Mouse (Mus musculus) embryonic facial prominence, embryonic 12.5 days (tissue): ENCODE results near the gene Taar2. TPM values are rescaled to one million over a fixed set of nuclear protein-coding genes. Genes with fewer than 3 reads are reported as not detected.

Source experiments
- ATAC-seq: fragments of 200-750 bp; cut with Nextera tagmentation; 2 replicates; pipeline ENCODE4 v1.8.0; 2017; ENCODE audit not compliant: insufficient number of reproducible peaks, insufficient read depth, low FRiP score, low TSS enrichment
- H3K27ac ChIP-seq: fragments of 300-500 bp; sonication (generic); 2 replicates; pipeline ENCODE4 v1.5.1; 2016; ENCODE audit warnings: mild to moderate bottlenecking
- H3K27me3 ChIP-seq: fragments of 300-500 bp; sonication (generic); 2 replicates; pipeline ENCODE4 v1.6.1; 2016; ENCODE audit warnings: mild to moderate bottlenecking, moderate library complexity
- H3K36me3 ChIP-seq: fragments of 300-500 bp; sonication (generic); 2 replicates; pipeline ENCODE4 v1.6.1; 2016; ENCODE audit warnings: mild to moderate bottlenecking
- H3K4me1 ChIP-seq: fragments of 300-500 bp; sonication (generic); 2 replicates; pipeline ENCODE4 v1.6.1; 2016
- H3K4me2 ChIP-seq: fragments of 300-500 bp; sonication (generic); replicated peaks from 2 replicates; pipeline ENCODE4 v1.6.1; 2016; ENCODE audit warnings: mild to moderate bottlenecking, moderate library complexity
- H3K4me3 ChIP-seq: fragments of 300-500 bp; sonication (generic); 2 replicates; pipeline ENCODE4 v1.5.1; 2016; ENCODE audit warnings: mild to moderate bottlenecking
- H3K9ac ChIP-seq: fragments of 300-500 bp; sonication (generic); 2 replicates; pipeline ENCODE4 v1.6.1; 2016; ENCODE audit warnings: mild to moderate bottlenecking, moderate library complexity
- H3K9me3 ChIP-seq: fragments of 300-500 bp; sonication (generic); 2 replicates; pipeline ENCODE4 v1.6.1; 2016; ENCODE audit warnings: mild to moderate bottlenecking, moderate library complexity
- WGBS: fragments of 180-500 bp; shearing (Covaris S2); methylation state at CpG from one replicate; pipeline ENCODE4 v1.1.7; 2016; 5-methylcytosine and 5-hydroxymethylcytosine counted together
- polyA plus RNA-seq: library from polyadenylated mRNA; unstranded; fragments of >200 nt; fragmentation: Nextera tagmentation; extraction: Ambion mirVana; gene quantifications from 2 replicates; pipeline ENCODE4 v1.2.1, GENCODE M21; 2016

Taar2 gene
- polyA plus RNA-seq, 1 experiment from 2014 or later = not detected

DNA sequence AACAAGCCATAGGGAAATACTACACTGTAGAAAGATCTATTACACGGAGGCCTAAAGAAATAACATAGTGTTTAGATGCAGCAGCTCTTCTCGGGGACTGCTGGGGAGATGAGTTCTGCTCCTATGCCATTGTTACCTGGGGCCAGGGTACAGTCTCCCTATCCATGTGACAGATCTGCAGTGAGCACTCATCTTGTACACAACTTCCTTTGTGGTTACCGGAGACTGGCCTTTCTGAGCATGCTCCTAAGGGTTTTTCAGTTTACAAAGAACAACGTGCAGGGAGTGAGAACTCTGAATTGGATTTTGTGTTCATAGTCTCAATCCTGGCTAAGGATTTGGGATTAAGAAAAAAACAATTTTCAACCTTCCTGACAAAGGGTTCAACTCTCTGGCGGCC, 48.0 kb downstream of the Taar2 start:
- H3K4me3 ChIP-seq = no peak overlapping the region
- no peaks in the 10 kb centered on the region for H3K4me1 ChIP-seq
- ATAC-seq = no peak
- no peaks in the 10 kb centered on the region for H3K27me3 ChIP-seq
- no peaks in the 10 kb centered on the region for H3K36me3 ChIP-seq
- H3K4me2 ChIP-seq = no peak overlapping the region
- H3K9me3 ChIP-seq = no peaks in the 10 kb centered on the region
- H3K9ac ChIP-seq = no peak overlapping the region
- H3K27ac ChIP-seq = no peak overlapping the region
- 75% methylated on average over 5 of the region's 5 CpGs for WGBS

Other genes starting within 250 kb of the Taar2 start
- 154 and 172 TPM in 2 replicates for gene Rps12, start 151.3 kb upstream of the Taar2 start, polyA plus RNA-seq
- gene Slc18b1, start 141.6 kb upstream of the Taar2 start, polyA plus RNA-seq = 22.4 and 24.2 TPM in 2 replicates
- not detected in 2 replicates for gene Vnn3, start 87.1 kb upstream of the Taar2 start, polyA plus RNA-seq
- gene Vnn1, start 43.9 kb upstream of the Taar2 start, polyA plus RNA-seq = 1.4 and 1.8 TPM in 2 replicates
- not detected in 2 replicates for gene Taar1, start 18.2 kb upstream of the Taar2 start, polyA plus RNA-seq
- not detected in 2 replicates for gene Taar3, start 11.0 kb downstream of the Taar2 start, polyA plus RNA-seq
- gene Taar4, start 21.9 kb downstream of the Taar2 start, polyA plus RNA-seq = not detected in 2 replicates
- not detected in 2 replicates for gene Taar5, start 32.1 kb downstream of the Taar2 start, polyA plus RNA-seq
- gene Taar6, start 47.1 kb downstream of the Taar2 start, polyA plus RNA-seq = not detected in 2 replicates
- gene Taar7a, start 54.9 kb downstream of the Taar2 start, polyA plus RNA-seq = not detected in 2 replicates
- gene Taar7b, start 61.4 kb downstream of the Taar2 start, polyA plus RNA-seq = not detected in 2 replicates
- gene Taar7d, start 88.7 kb downstream of the Taar2 start, polyA plus RNA-seq = not detected in 2 replicates
- not detected in 2 replicates for gene Taar7e, start 99.0 kb downstream of the Taar2 start, polyA plus RNA-seq
- not detected in 2 replicates for gene Taar7f, start 110.9 kb downstream of the Taar2 start, polyA plus RNA-seq
- not detected in 2 replicates for gene Taar8a, start 137.9 kb downstream of the Taar2 start, polyA plus RNA-seq
- gene Taar8b, start 153.7 kb downstream of the Taar2 start, polyA plus RNA-seq = not detected in 2 replicates
- gene Taar8c, start 163.3 kb downstream of the Taar2 start, polyA plus RNA-seq = not detected in 2 replicates
- not detected in 2 replicates for gene Taar9, start 171.0 kb downstream of the Taar2 start, polyA plus RNA-seq
- gene Stx7, start 210.7 kb downstream of the Taar2 start, polyA plus RNA-seq = 71.3 and 74.3 TPM in 2 replicates